In the genomic region with DNA sequence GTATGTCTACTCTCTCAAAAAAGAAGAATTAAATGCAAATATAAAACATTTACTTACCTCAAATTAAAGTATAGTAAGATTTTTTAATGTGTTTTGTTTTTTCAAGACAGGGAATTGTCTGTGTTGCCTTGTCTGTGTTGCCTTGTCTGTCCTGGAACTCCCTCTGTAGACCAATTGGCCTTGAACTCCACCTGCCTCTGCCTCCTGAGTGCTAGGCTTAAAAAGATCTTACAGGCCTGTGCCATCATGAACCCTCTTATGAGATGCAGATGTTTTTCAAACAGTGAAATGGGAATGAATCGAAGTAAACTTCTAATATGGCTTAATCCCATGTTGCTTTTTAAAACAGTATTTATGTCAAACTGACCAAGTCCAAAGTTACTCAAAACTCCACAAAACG, we compare ENCODE assay signal across 8 mouse cellular contexts. TPM values are rescaled to one million over a fixed set of nuclear protein-coding genes. Genes with fewer than 3 reads are reported as not detected.
DNase-seq lines count a peak whose midpoint lies in the region; ATAC-seq and TF ChIP-seq lines count a peak whose summit lies in the region.

No protein-coding gene starts in this region.

- H3K27me3 ChIP-seq in heart, embryonic 13.5 days (replicated peaks), result no peaks in the 10 kb centered on the region
- peaks cover 9% of the 10 kb centered on the region for H3K27me3 ChIP-seq in E14TG2a.4 (ENCODE audit: insufficient read depth, low read length)
- no peaks in the 10 kb centered on the region for H3K27me3 ChIP-seq in forebrain, embryonic 16.5 days (replicated peaks; ENCODE audit: control insufficient read depth, insufficient read depth, low read length)
- H3K27me3 ChIP-seq in liver, embryonic 15.5 days, result no peaks in the 10 kb centered on the region

- H3K9me3 ChIP-seq in heart, embryonic 13.5 days, result no peaks in the 10 kb centered on the region
- no peaks in the 10 kb centered on the region for H3K9me3 ChIP-seq in E14TG2a.4 (ENCODE audit: low read length)
- H3K9me3 ChIP-seq in forebrain, embryonic 16.5 days (ENCODE audit: control insufficient read depth, low read length), result no peaks in the 10 kb centered on the region
- no peaks in the 10 kb centered on the region for H3K9me3 ChIP-seq in liver, embryonic 15.5 days (replicated peaks)

- peak overlapping the region; percentile 98 for H3K9ac ChIP-seq in heart, embryonic 13.5 days
- no peak overlapping the region; the same call in 1 of the 2 replicates for H3K9ac ChIP-seq in forebrain, embryonic 16.5 days (replicated peaks; ENCODE audit: low read depth, low read length)
- H3K9ac ChIP-seq in liver, embryonic 15.5 days, result peak overlapping the region; percentile 97; the same call in 1 of the 2 replicates

- DNase-seq in heart, postnatal 14 days, result no peak
- DNase-seq in frontal cortex, postnatal 36 days (ENCODE audit: low spot score in 2 of 2), result no peak
- DNase-seq in right cerebral cortex, postnatal 25 days, result no peak
- DNase-seq in spleen, postnatal 10 days (ENCODE audit: low spot score in 2 of 2), result no peak

- peak overlapping the region; percentile 99 for H3K4me3 ChIP-seq in heart, embryonic 13.5 days
- peak overlapping the region; percentile 99 for H3K4me3 ChIP-seq in E14TG2a.4 (replicated peaks; ENCODE audit: low read length)
- peak overlapping the region; percentile 88 for H3K4me3 ChIP-seq in forebrain, embryonic 16.5 days (replicated peaks; ENCODE audit: low read length)
- H3K4me3 ChIP-seq in liver, embryonic 15.5 days (replicated peaks), result peak overlapping the region; percentile 99

- H3K4me2 ChIP-seq in heart, embryonic 13.5 days, result peak overlapping the region; percentile 81
- H3K4me2 ChIP-seq in forebrain, embryonic 16.5 days (ENCODE audit: low read length), result peak overlapping the region; percentile 90
- peak overlapping the region; percentile 96 for H3K4me2 ChIP-seq in liver, embryonic 15.5 days

- intact Hi-C loops in heart, postnatal 14 days (cut with DNase I), result loop anchor here (2.0 kb wide), 1 partner anchor 16 kb away; no protein-coding TSS in a partner anchor

- H3K4me1 ChIP-seq in heart, embryonic 13.5 days, result peaks cover 24% of the 10 kb centered on the region
- peaks cover 32% of the 10 kb centered on the region for H3K4me1 ChIP-seq in E14TG2a.4 (replicated peaks; ENCODE audit: low read depth, low read length)
- H3K4me1 ChIP-seq in forebrain, embryonic 16.5 days (replicated peaks; ENCODE audit: control insufficient read depth, insufficient read depth, low read length), result peaks cover 19% of the 10 kb centered on the region
- peaks cover 42% of the 10 kb centered on the region for H3K4me1 ChIP-seq in liver, embryonic 15.5 days (replicated peaks)

- no peak overlapping the region for H3K27ac ChIP-seq in heart, embryonic 13.5 days (replicated peaks)
- H3K27ac ChIP-seq in forebrain, embryonic 16.5 days (ENCODE audit: low read length), result no peak overlapping the region
- 0 out of 2 replicates have a peak overlapping the region, but pooled peaks have one; percentile 100 for H3K27ac ChIP-seq in liver, embryonic 15.5 days (replicated peaks)

- TF ChIP-seq CTCF in E14TG2a.4 (conservative IDR thresholded peaks at IDR 0.05; ENCODE audit: low read length), result no peak

- 43% methylated on average over 2 of the region's 2 CpGs for WGBS in heart, embryonic 13.5 days
- WGBS in forebrain, embryonic 16.5 days, result 37% methylated on average over 2 of the region's 2 CpGs
- WGBS in liver, embryonic 15.5 days (ENCODE audit: insufficient replicate concordance), result 26% methylated on average over 2 of the region's 2 CpGs

- no peak for ATAC-seq in heart, embryonic 13.5 days (ENCODE audit: extremely low read depth, insufficient number of reproducible peaks, low FRiP score, low TSS enrichment)
- no peak for ATAC-seq in forebrain, embryonic 16.5 days
- ATAC-seq in liver, embryonic 15.5 days (ENCODE audit: insufficient read depth), result no peak

- no peaks in the 10 kb centered on the region for H3K36me3 ChIP-seq in heart, embryonic 13.5 days
- no peaks in the 10 kb centered on the region for H3K36me3 ChIP-seq in E14TG2a.4 (ENCODE audit: insufficient read depth, low read length)
- no peaks in the 10 kb centered on the region for H3K36me3 ChIP-seq in forebrain, embryonic 16.5 days (ENCODE audit: control insufficient read depth, insufficient read depth)
- H3K36me3 ChIP-seq in liver, embryonic 15.5 days (replicated peaks), result no peaks in the 10 kb centered on the region

RNA-seq across cellular contexts. Expression of a gene that starts 1.9 kb away (rescaled TPM):
- 7.2 and 7.3 TPM in 2 replicates for polyA plus RNA-seq in heart, embryonic 13.5 days (2015; fragmentation: Nextera tagmentation; extraction: Ambion mirVana)
- total RNA-seq in heart, postnatal 14 days (2021), result 10 to 100 TPM; 47.8 to 49.4 TPM
- 26.5 and 28.1 TPM in 2 replicates for polyA plus RNA-seq in forebrain, embryonic 16.5 days (2015; fragmentation: Nextera tagmentation; extraction: Ambion mirVana)
- polyA plus RNA-seq in liver, embryonic 15.5 days (2015; fragmentation: Nextera tagmentation; extraction: Ambion mirVana), result 5.8 and 7.4 TPM in 2 replicates

RNA-seq across cellular contexts. Expression of a gene that starts 19.2 kb away (rescaled TPM):
- polyA plus RNA-seq in heart, embryonic 13.5 days (2015; fragmentation: Nextera tagmentation; extraction: Ambion mirVana), result 0.08 TPM in 1 of 2 replicates, not detected in the other
- under 1 TPM; 0.14 to 0.17 TPM for total RNA-seq in heart, postnatal 14 days (2021)
- polyA plus RNA-seq in forebrain, embryonic 16.5 days (2015; fragmentation: Nextera tagmentation; extraction: Ambion mirVana), result 0.12 TPM in 1 of 2 replicates, not detected in the other
- polyA plus RNA-seq in liver, embryonic 15.5 days (2015; fragmentation: Nextera tagmentation; extraction: Ambion mirVana), result 0.06 TPM in 1 of 2 replicates, not detected in the other
